Mouse (Mus musculus) T-helper 2 cell (primary cell): Measurements from ENCODE around the gene Vps13d.

Experiments used
- in situ Hi-C: fragments of 300-600 bp; cut with MboI, MseI; formaldehyde crosslinking; loops from one replicate; pipeline ENCODE4 v1.15.1; 2025; ENCODE audit warnings: high pct_unique_total_duplicates

Gene Vps13d

DNA sequence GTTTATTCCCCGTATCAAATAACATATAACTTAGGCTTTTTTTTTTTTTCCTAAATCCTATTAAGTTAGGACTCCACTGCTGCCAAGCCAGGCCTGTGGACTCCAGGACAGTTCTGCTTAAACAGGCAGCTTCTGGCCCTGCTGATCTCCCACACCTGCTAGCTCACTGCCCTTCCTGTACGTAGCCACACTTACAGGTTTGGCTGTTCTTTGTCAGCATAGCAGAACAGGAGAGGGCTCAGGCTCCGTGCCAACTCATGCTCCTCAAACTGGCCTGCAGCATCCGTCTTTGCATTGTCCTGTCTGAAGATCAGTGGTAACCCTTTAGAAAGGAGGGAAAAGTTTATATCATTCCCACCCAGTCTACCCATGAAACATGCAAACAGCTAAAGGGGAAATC is 108.3 kb downstream of the Vps13d start:
- in situ Hi-C loops = no loop called here

DNA sequence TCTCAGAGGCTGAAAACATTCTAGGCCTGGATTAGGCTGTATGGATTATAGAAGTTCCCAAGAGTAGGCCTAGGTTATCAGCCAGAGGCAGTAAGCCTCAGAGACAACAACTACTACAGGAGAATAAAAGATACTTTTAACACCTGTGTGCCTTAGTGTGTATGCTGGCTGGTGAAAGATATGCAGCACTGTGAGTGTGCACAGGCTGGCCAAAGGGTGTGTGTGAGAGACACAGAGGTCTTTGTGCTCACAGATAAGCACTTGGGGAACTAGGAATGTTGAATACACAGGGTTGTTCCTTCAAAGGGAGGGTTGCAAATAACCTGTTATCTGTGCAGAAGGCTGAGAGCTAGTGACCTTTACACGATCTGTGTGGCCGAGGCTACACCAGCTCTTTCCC is 115.5 kb downstream of the Vps13d start:
- in situ Hi-C loops = no loop called here

DNA sequence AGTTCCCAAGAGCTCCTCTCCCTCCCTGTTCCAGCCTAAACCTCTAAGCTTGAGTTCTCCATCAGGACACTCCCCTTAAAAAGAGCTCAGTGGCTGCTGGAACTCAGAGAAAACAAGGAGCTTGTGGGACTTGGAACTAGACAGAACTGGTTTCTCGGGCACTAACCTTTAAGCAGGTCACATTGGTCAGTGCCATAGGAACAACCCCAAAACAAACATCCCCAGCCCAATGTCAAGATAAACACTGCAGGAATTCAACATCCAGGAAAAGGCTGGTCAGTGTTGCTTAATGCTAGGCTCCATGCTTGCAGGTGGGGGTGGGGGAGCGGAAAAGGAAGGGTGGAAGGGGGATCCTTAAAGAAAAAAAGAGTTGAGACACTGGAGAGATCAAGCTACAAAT is 120.5 kb downstream of the Vps13d start:
- in situ Hi-C loops = no loop called here

DNA sequence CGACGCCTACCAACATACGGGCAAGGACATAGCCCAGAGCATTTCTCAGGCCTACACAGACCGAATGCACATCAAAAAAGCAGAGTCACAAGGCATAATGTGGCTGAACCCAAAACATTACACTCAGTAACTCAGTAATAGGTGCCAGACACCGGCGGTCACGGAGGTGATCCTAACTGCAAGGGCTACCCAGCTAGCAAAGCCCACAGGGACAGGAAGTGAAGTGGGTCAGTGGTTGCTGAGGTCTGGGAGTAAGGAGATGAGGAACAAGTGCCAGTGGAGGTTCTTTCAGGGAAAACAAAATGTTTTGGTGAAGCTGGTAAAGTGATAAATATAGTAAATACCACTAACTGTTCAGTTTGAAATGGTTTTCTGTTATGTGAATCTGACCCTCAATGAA is 121.1 kb downstream of the Vps13d start:
- in situ Hi-C loops = no loop called here

DNA sequence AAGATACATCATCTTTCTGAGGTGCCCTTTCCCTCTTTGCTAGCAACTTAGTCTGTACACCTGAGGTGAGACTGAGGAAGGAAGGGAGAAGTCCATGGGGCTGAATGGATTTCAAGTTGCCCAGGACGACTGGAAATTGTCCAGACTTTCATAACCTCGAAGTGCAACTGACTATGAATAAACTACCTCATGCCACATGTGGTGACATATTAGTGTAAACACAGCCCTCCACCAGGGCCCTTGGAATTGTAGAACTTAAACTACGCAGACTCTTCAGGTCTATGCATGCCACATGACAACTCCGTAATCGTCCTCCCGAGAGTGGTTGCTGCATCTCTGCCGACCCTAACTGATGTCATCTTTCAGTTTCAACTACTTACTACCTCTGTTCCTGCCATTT is 122.9 kb downstream of the Vps13d start:
- in situ Hi-C loops = no loop called here

DNA sequence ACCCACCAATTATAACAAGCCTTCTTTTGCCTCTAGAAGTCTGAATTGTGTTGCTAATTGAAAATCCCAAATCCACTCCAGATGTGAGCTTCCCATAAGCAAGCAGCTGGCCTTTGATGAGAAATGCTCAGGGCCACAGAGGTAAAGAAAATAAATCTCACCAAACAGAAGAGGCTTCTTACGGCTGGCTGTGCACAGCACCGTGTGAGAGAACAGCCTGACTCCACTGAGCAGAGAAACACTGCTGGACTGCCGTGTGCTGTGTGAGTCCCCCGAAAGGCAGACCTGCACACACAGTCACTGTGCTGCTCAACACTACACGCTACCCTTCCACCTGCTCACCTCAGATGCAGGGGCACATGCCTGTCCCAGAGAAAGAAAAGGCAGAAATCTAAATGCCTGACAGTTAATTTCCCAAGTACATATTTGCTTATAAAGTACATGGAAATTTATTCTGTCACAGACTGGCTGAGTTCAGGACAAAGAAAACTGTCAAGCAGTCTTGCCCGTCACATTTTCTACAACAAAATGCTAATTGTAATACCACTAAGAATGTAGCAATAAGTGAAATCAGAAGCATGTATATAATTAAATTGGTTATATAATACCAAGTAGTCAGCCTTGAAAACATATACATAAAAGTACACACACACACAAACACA is 127.7 kb downstream of the Vps13d start:
- in situ Hi-C loops = no loop called here

DNA sequence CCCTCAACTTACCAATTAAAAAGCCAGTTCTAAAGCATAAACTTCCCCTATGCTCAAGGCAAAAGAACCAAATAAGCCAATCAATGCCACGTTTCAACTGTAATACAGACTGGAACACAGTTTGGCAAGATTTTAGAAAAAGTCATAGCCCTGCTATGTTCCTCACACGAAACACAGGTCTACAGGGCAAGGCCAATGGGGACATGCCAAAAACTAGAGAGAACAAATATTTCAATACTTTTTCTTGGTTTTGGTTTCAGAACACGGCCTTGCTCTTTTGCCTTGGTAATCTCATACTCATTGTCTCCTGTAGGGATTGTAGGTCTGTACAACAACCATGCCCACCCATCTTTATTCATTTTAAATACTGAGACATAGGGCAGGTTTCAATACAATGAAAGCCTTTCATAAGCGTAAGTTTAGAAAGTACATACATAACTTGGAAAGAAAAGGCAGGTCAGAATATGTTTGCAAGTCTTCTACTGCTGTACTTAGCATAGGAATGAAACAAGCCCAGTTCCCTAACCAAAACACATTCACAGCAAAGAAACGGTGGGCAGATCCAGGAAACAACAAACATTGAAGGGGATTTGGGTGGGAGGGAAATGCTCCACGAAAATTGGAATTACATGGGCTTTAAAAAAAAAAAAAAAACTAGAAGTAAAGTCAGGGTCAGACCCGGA is 128.3 kb downstream of the Vps13d start:
- in situ Hi-C loops = no loop called here

DNA sequence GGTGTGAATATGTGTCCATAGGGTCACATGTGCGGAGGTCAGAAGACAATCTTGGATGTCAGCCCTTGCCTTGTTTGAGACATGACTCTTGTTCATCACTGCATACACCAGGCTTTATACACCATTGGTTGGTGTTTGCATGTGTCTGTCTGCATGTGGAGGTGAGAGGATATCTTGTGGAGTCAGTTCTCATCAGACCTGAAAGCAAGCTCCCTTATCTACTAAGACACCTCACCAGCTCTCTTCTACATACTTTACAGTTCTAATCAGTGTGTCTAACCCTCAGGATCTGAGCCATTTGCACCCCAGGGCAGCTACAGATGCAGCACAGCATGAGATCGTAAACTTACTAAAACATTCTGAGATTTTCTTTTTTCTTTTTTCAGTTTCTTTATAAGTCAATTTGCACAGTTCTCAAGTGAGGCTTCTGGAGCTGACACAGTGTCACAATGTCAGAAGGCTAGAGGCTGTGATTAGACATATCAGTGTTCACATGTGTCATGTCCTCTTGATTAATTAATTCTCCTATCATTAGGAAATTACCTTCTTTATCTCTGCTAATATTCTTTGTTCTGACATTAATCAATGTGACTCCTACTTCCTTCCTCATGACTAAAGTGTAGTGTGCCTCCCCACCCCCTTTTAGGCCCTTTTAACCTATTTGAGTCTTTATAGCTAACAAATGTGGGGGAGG is 135.9 kb downstream of the Vps13d start:
- in situ Hi-C loops = no loop called here

DNA sequence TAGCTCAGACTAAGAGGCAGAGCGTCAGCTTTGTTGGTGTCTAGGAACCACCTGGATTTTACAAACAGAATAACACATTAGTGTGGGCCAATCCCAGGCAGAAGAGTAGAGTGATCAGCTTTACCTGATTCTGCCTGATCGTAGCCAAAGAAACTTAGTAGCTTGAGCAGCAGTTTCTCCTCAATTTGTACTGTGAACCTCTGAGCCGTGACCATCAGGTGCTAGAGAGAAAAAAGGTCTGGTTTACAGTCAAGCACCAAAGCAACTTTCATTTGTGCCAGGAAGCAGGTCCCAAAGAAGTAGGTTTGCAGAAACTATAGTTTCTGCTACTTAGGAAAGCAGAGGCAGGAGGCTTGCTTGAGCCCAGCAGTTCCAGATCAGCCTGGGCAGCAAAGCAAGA is 138.5 kb downstream of the Vps13d start:
- in situ Hi-C loops = no loop called here

DNA sequence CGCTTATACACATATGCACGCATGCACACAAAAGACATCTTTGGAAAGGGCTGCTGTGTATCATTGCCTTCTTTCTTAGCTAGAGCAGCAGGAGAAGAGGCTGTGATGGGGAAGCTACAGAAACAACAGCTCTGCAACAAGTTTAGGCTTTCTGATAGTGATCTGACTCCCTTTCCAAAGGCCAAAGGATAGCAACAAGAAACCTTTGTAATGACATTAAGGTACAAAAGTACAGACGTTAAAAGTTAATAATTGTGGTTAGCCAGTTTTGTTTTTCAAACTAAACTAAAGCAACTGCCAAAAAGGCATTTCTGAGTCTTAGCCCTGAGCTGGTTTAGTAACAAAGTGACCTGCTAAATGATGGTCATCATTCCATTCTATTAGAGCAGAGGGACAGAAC is 139.0 kb downstream of the Vps13d start:
- in situ Hi-C loops = no loop called here

DNA sequence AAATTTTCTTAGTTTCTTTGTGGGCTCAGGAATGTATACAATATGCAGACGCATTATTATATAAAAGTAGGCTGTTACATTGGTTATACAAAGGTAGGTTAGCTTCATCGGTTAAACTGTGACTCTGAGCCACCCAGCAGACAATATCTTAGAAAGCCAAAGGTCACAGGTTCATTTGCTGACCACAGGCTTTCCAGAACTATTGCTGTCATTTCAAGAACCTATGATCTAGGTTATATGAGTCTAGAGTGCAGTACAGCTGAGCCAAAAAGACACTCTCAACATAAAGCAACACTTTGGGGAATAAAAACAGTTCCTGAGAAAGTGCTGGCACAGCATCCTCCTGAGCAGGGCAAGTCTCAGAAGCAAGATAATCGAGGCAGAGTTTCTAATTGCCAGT is 140.4 kb downstream of the Vps13d start:
- in situ Hi-C loops = no loop called here

DNA sequence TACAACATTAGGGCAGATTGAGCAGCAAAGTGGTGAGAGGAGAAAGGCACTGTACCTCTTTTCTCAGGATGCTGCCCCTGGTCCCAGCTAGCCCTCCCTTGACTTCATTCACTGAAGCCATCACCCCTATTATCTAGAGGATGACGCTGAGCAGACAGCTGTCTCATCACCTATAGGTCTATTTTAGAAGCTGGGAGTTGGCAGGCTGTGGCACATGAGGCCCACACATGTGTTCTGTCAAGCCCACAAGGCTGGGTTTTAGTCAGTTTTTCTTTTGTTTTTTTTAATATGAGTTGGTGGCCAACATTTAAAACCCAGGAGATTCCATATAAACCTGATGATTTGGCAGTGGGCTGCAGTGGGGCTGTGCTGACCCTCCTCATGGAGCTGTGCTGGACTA is 142.1 kb downstream of the Vps13d start:
- in situ Hi-C loops = no loop called here

DNA sequence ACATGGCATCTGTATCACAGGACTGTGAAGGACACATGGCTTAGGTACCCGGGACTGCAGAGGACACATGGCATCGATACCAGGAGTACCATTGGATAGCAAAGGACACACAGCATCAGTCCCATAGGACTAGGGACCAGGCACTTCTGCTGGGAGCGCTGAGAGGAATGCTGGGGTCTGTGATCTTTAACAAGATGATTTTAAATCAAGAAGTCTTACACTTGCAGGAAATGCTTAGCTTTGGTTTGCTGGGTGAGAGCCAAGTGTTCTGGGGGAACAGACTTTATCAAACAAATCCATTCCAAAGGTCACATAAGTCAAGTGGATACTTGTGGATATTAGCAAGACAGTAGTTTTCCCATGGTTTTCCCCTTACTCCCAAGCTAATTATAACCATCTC is 142.5 kb downstream of the Vps13d start:
- in situ Hi-C loops = no loop called here

DNA sequence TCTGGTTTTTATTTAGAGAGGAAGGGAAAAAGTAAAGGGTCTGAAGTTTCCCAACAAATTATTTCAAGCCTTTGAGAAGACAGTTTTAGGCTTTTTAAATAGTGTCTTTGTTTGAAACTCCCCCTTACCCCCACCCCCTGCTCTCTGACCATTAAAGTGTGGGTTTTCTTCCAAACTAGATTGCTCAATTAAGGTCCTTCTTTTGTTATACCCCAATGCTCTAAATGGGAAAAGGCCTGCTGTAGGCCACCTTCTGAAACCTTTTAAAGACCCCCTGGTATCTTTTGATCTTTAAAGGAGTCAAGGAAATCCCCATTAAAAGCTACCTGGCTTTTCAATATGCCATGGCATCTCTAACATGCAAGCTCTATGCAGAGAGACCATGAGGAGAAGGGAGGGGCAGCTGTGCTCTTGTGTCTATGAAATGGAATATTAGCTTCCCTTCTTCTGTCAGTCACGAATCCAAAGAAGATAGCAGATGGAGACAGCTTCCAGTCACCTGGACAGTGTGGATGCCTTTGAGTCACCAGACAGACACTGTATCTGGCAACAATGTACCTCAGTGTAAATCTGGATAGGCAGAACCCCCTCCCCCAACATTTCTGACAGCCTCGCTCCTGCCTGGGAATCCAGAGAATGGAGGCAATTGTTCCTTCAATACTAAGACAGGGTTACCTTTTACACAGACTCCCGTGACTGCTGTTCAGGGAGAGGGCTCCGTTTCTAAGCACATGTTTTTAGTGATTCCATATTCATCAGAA is 143.4 kb downstream of the Vps13d start:
- in situ Hi-C loops = no loop called here

DNA sequence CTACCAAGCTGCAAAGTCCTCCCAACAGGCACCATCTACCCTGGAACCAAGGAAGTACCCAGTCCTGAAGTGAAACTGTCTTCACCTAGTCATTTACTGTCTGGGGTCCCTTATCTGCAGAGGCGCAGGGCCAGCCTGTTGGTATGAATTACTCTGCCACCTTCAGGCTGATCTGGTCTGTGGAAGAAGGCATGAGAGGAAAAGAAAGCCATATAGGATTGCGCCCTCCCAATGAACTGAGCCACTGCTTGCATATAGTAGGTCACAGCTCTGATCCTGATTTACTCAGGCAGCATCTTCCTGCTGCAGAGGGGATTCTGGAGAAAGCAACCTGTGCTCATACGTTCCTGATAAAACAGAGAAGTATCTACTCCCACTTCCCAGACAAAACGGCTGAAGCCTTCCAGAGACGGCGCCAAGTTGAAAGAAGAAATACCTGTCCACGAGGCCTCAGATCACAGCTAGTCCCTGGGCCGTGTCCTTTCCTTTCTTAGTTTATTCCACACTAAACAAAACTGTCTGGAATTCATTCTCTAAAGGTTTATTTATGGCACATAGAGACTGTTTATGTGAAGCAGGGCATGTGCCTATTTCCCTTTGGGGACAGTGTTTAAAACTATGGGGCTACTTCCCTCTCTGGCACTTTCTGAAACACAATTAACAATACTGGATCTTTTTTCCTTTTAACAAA is 144.1 kb downstream of the Vps13d start:
- in situ Hi-C loops = no loop called here

DNA sequence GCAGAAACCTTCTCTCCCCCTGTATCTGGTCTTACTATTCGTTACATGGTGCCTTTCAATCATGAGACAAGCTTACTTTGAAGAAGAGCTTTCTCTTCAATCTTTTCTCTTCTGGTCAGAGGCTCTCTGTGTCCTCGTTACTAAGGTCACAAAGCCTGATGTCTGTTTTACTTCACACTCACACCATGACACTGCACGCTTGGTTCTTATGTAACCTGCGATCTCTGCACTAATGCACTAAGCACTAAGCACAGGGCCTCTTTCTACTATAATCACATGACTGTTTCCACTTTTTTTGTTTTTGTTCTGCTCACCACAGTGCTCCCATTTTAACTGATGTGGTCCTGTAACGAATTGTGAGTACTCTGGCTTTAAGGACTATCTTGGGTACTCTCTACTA is 146.8 kb downstream of the Vps13d start:
- in situ Hi-C loops = no loop called here

DNA sequence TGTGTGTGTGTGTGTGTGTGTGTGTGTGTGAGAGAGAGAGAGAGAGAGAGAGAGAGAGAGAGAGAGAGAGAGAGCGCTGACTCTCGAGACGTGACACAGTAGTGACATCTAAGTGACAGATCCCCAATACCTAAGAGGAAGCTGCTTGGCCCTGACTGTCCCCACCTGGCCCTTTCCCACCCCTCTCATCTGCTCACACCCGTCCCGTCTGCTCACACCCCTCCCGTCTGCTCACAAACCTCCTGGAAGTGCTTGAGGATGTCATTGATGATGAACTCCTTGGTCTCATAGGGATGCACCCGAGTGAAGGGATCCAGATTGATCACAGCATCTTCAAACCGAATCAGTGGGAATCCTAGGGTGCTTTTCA is 148.8 kb downstream of the Vps13d start:
- in situ Hi-C loops = no loop called here

DNA sequence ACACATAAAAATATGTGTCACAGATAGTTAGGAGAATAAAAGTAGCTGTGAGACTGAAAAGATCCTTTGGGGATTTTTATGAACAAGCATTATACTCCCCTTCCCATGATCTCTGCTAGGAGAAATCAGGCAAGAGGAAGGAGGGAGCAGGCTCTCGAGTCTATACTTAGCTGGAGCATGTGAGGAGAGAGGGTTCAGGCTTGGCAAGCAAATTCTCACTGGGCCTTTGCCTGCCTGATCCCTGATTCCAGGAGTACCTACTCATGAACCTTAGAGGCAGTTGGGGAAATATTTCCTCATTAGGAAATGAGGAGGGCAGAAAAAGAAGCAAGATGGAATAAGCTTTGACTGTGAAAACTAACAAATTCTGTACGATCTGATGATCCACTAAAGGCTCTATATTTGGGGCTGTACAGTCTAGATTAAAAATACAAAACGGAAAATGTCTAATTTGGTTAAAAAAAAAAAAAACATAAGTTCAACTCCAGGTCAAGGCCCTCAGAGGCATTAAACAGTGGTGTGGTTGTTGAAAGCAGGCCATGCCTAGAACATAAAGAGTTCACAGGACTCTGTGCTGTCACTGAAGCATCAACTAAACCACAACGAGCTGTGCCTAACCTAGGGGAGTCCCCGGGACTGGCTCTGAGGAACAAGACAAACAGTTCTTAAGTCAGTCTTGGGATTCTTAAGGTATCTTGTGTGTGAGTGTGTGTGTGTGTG is 149.3 kb downstream of the Vps13d start:
- in situ Hi-C loops = no loop called here

DNA sequence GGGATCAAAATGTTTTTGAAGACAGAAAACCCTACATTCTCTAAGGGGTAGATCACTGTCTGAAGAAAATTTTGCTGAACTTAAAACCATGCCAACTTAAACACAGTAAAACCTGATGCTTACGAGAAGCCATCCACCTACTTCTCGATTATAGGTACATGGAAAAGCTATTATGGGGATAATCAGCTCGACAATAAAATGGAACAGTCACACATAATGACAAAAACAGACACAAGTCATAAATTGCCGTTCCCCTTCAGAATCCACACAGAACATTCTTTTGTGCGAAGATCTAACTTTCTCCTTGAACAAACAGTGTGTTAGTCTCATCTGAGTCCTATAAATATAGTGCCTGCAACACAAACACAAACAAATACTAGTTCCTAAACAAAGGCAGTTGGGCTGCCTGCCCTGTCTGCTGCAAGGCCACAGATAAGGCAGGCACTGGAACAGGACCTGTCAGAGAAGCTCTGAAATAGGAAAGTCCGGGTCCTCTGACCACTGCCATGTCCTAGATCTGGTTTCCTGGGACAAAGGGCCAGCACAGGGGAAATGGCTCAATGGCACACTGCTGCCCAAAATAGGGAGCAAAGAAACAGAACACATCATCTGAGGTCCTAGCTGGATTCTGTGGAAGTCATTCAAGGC is 153.5 kb downstream of the Vps13d start:
- in situ Hi-C loops = no loop called here

DNA sequence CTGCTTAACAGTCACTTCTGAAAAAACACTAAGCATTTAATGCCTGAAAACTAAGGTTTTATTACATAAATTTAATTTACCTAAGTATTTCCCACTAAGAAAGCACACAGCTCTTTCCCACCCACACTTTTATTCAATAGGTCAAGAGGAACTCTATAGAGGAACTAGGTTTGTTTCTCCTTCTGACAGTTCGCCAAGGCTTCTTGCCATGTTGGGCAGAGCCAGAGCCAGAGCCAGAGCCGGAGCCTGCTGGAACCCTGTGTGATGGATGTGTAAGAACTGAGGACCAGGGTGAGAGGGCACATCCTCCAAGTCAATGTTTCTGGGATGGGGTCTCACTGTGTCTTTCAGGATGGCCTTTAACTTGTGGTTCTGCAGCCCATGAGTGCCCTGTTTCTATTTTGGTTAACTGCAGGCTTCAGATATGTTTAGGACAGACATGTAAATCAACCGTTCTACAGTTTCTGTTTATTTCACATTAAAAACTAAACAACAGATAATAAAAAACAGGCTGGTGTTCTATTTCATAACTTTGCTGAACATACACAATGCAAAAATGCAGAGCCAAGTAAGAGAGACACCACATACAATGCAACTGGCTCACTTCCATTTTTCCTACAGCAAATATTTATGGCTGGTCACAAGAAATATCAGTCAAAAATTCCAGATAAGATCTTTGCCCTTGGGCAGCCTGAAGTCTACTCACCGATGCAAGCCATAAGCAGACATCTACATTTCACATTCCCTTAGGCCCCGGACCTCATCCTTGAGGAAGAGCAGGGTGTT is 157.0 kb downstream of the Vps13d start:
- in situ Hi-C loops = no loop called here
